Mouse (Mus musculus): Measurements from ENCODE around the gene Cap2. TPM values are rescaled to one million over a fixed set of nuclear protein-coding genes. Genes with fewer than 3 reads are reported as not detected.

Gene Cap2
- total and polyA plus RNA-seq, 3 experiments: 14.8 to 120 (median 22.3) TPM

GRCm38 (mm10) chr13:46554736-46555135, 53.1 kb downstream of the Cap2 start:
- Histone ChIP-seq H3K27ac (ENCODE audit: control insufficient read depth, low read depth, low read length) (no peak overlapping the region), H3K79me2 (ENCODE audit: control insufficient read depth, insufficient read depth, low read length, poor library complexity) (no peaks in the 10 kb centered on the region)
- TF ChIP-seq POLR2A (IDR thresholded peaks at IDR 0.05; ENCODE audit: control insufficient read depth in 1 of 2, insufficient read depth in 1 of 2, low read depth in 1 of 2, low read length in 2 of 2, poor library complexity in 1 of 2) (no peak), SIN3A (IDR thresholded peaks at IDR 0.05; ENCODE audit: low read length) (no peak), MXI1 (IDR thresholded peaks at IDR 0.05; ENCODE audit: low read depth, low read length) (no peak), SMC3 (IDR thresholded peaks at IDR 0.05; ENCODE audit: low read depth, low read length) (no peak), BHLHE40 (IDR thresholded peaks at IDR 0.05; ENCODE audit: borderline replicate concordance, low read depth, low read length) (no peak), POLR2AphosphoS5 (IDR thresholded peaks at IDR 0.05; ENCODE audit: borderline replicate concordance, low read depth, low read length) (no peak), USF2 (IDR thresholded peaks at IDR 0.05; ENCODE audit: borderline replicate concordance in 1 of 2, insufficient read depth in 1 of 2, low read depth in 1 of 2, low read length in 2 of 2) (no peak), ZNF384 (IDR thresholded peaks at IDR 0.05; ENCODE audit: low read depth, low read length) (no peak), TBP (IDR thresholded peaks at IDR 0.05; ENCODE audit: low read depth, low read length) (no peak), RAD21 (IDR thresholded peaks at IDR 0.05; ENCODE audit: low read depth, low read length) (no peak), CTCF (IDR thresholded peaks at IDR 0.05 in 2 of 3, conservative IDR thresholded peaks at IDR 0.05 in 1 of 3; ENCODE audit: control insufficient read depth in 1 of 3, insufficient read depth in 1 of 3, low read depth in 2 of 3, low read length in 3 of 3, poor library complexity in 1 of 3, severe bottlenecking in 1 of 3) (no peak), EP300 (IDR thresholded peaks at IDR 0.05; ENCODE audit: low read depth in 1 of 2, low read length in 2 of 2) (no peak), GABPA (IDR thresholded peaks at IDR 0.05; ENCODE audit: low read depth, low read length) (no peak), ZC3H11A (IDR thresholded peaks at IDR 0.05; ENCODE audit: low read depth, low read length) (no peak), ELF1 (IDR thresholded peaks at IDR 0.05; ENCODE audit: low read depth, low read length) (no peak)

GRCm38 (mm10) chr13:46565913-46566312, 64.3 kb downstream of the Cap2 start:
- H3K9ac ChIP-seq (ENCODE audit: control insufficient read depth, low read depth, low read length, poor library complexity, severe bottlenecking): no peak overlapping the region

More at GRCm38 (mm10) chr13:46554736-46555135, 53.1 kb downstream of the Cap2 start:
- no peak for DNase-seq (ENCODE audit: low read depth, low spot score)
- no peaks in the 10 kb centered on the region for H3K36me3 ChIP-seq (ENCODE audit: control insufficient read depth in 1 of 2, insufficient read depth in 2 of 2, low read length in 2 of 2)
- no peak overlapping the region for H3K9ac ChIP-seq (ENCODE audit: control insufficient read depth, low read depth, low read length, poor library complexity, severe bottlenecking)
- H3K9me3 ChIP-seq (replicated peaks; ENCODE audit: insufficient read depth, low read length): no peaks in the 10 kb centered on the region
- H3K27me3 ChIP-seq (ENCODE audit: control insufficient read depth in 1 of 2, insufficient read depth in 2 of 2, low read length in 2 of 2): no peaks in the 10 kb centered on the region
- no peak overlapping the region for H3K4me3 ChIP-seq (ENCODE audit: control insufficient read depth in 1 of 2, insufficient read depth in 1 of 2, low read depth in 2 of 2, low read length in 2 of 2)
- no peaks in the 10 kb centered on the region for H3K4me1 ChIP-seq (ENCODE audit: control insufficient read depth in 1 of 2, insufficient read depth in 2 of 2, low read length in 2 of 2)

More at GRCm38 (mm10) chr13:46565913-46566312, 64.3 kb downstream of the Cap2 start:
- no peaks in the 10 kb centered on the region for H3K79me2 ChIP-seq (ENCODE audit: control insufficient read depth, insufficient read depth, low read length, poor library complexity)
- peaks cover 0 to 4% of the 10 kb centered on the region in 2 experiments; a peak in 1 of 4 replicates for H3K36me3 ChIP-seq (ENCODE audit: control insufficient read depth in 1 of 2, insufficient read depth in 2 of 2, low read length in 2 of 2)
- no peak overlapping the region for H3K4me3 ChIP-seq (ENCODE audit: control insufficient read depth in 1 of 2, insufficient read depth in 1 of 2, low read depth in 2 of 2, low read length in 2 of 2)
- H3K27ac ChIP-seq (ENCODE audit: control insufficient read depth, low read depth, low read length): no peak overlapping the region
- H3K27me3 ChIP-seq (ENCODE audit: control insufficient read depth in 1 of 2, insufficient read depth in 2 of 2, low read length in 2 of 2): no peaks in the 10 kb centered on the region
- H3K9me3 ChIP-seq (replicated peaks; ENCODE audit: insufficient read depth, low read length): no peaks in the 10 kb centered on the region
- peaks cover 0 to 8% of the 10 kb centered on the region in 2 experiments; a peak in 2 of 4 replicates for H3K4me1 ChIP-seq (ENCODE audit: control insufficient read depth in 1 of 2, insufficient read depth in 2 of 2, low read length in 2 of 2)
- TF ChIP-seq SMC3 (IDR thresholded peaks at IDR 0.05; ENCODE audit: low read depth, low read length): no peak
- no peak for TF ChIP-seq POLR2A (IDR thresholded peaks at IDR 0.05; ENCODE audit: control insufficient read depth in 1 of 2, insufficient read depth in 1 of 2, low read depth in 1 of 2, low read length in 2 of 2, poor library complexity in 1 of 2)
- no peak for DNase-seq (ENCODE audit: low read depth, low spot score)
